Mouse (Mus musculus) erythroid progenitor cell, adult 5-6 weeks (primary cell): ENCODE measurements around the gene Tmem270. TPM values are rescaled to one million over a fixed set of nuclear protein-coding genes. Genes with fewer than 3 reads are reported as not detected.

Experiments used
- total RNA-seq, 2 experiments: library from RNA; stranded (forward) in 1 of 2; stranded (reverse) in 1 of 2; fragments of 150-400 nt in 1 of 2; fragments of 186-747, 209-891 nt in 1 of 2; gene quantifications; 2 replicates each; pipeline versions ENCODE4 v1.2.3 to v1.2.4; 2015 to 2017; ENCODE audit warnings: low replicate concordance in 2 of 2

Gene Tmem270
- total RNA-seq, 2 experiments from 2014 or later: 2.5 TPM; not detected in 1

Other genes with a start within 250 kb of the Tmem270 start
- gene Limk1, start 218.1 kb downstream of the Tmem270 start, total RNA-seq (2015; ENCODE audit: low replicate concordance): 0.42 and 1.8 TPM in 2 replicates
- 0.64 and 0.76 TPM in 2 replicates for gene Limk1, start 218.1 kb downstream of the Tmem270 start, total RNA-seq (2017; ENCODE audit: low replicate concordance)
- not detected in 2 replicates for gene Eln, start 159.4 kb downstream of the Tmem270 start, total RNA-seq (2015; ENCODE audit: low replicate concordance)
- not detected in 2 replicates for gene Eln, start 159.4 kb downstream of the Tmem270 start, total RNA-seq (2017; ENCODE audit: low replicate concordance)
- 702 and 793 TPM in 2 replicates for gene Cldn13, start 8.8 kb upstream of the Tmem270 start, total RNA-seq (2015; ENCODE audit: low replicate concordance)
- 370 and 493 TPM in 2 replicates for gene Cldn13, start 8.8 kb upstream of the Tmem270 start, total RNA-seq (2017; ENCODE audit: low replicate concordance)
- gene Mettl27, start 25.6 kb upstream of the Tmem270 start, total RNA-seq (2015; ENCODE audit: low replicate concordance): 41.1 and 65.6 TPM in 2 replicates
- gene Mettl27, start 25.6 kb upstream of the Tmem270 start, total RNA-seq (2017; ENCODE audit: low replicate concordance): 28.3 and 42.1 TPM in 2 replicates
- 0.84 TPM in 1 of 2 replicates, not detected in the other for gene Cldn4, start 40.2 kb upstream of the Tmem270 start, total RNA-seq (2015; ENCODE audit: low replicate concordance)
- not detected in 2 replicates for gene Cldn4, start 40.2 kb upstream of the Tmem270 start, total RNA-seq (2017; ENCODE audit: low replicate concordance)
- not detected in 2 replicates for gene Cldn3, start 79.5 kb upstream of the Tmem270 start, total RNA-seq (2015; ENCODE audit: low replicate concordance)
- not detected in 2 replicates for gene Cldn3, start 79.5 kb upstream of the Tmem270 start, total RNA-seq (2017; ENCODE audit: low replicate concordance)
- 15.9 and 29.8 TPM in 2 replicates for gene Abhd11, start 102.4 kb upstream of the Tmem270 start, total RNA-seq (2015; ENCODE audit: low replicate concordance)
- 3.9 and 4.3 TPM in 2 replicates for gene Abhd11, start 102.4 kb upstream of the Tmem270 start, total RNA-seq (2017; ENCODE audit: low replicate concordance)
- gene Stx1a, start 116.7 kb upstream of the Tmem270 start, total RNA-seq (2015; ENCODE audit: low replicate concordance): not detected in 2 replicates
- not detected in 2 replicates for gene Stx1a, start 116.7 kb upstream of the Tmem270 start, total RNA-seq (2017; ENCODE audit: low replicate concordance)
- 6.5 and 21.0 TPM in 2 replicates for gene Dnajc30, start 157.5 kb upstream of the Tmem270 start, total RNA-seq (2015; ENCODE audit: low replicate concordance)
- 2.3 and 3.4 TPM in 2 replicates for gene Dnajc30, start 157.5 kb upstream of the Tmem270 start, total RNA-seq (2017; ENCODE audit: low replicate concordance)
- gene Bud23, start 158.2 kb upstream of the Tmem270 start, total RNA-seq (2015; ENCODE audit: low replicate concordance): 25.2 and 34.8 TPM in 2 replicates
- gene Bud23, start 158.2 kb upstream of the Tmem270 start, total RNA-seq (2017; ENCODE audit: low replicate concordance): 7.6 and 13.0 TPM in 2 replicates
- gene Vps37d, start 171.5 kb upstream of the Tmem270 start, total RNA-seq (2015; ENCODE audit: low replicate concordance): not detected in 2 replicates
- not detected in 2 replicates for gene Vps37d, start 171.5 kb upstream of the Tmem270 start, total RNA-seq (2017; ENCODE audit: low replicate concordance)
- gene Mlxipl, start 183.2 kb upstream of the Tmem270 start, total RNA-seq (2015; ENCODE audit: low replicate concordance): 2.1 TPM in 1 of 2 replicates, not detected in the other
- gene Mlxipl, start 183.2 kb upstream of the Tmem270 start, total RNA-seq (2017; ENCODE audit: low replicate concordance): 0.39 TPM in 1 of 2 replicates, not detected in the other
- gene Tbl2, start 242.9 kb upstream of the Tmem270 start, total RNA-seq (2015; ENCODE audit: low replicate concordance): 5.4 and 6.5 TPM in 2 replicates
- 13.6 and 26.6 TPM in 2 replicates for gene Tbl2, start 242.9 kb upstream of the Tmem270 start, total RNA-seq (2017; ENCODE audit: low replicate concordance)